Mouse (Mus musculus) midbrain, embryonic 15.5 days (tissue): ENCODE results near the gene Capns2. TPM values are rescaled to one million over a fixed set of nuclear protein-coding genes. Genes with fewer than 3 reads are reported as not detected.

Experiments
- ATAC-seq: fragments of 200-750 bp; cut with Nextera tagmentation; replicated peaks from 2 replicates; pipeline ENCODE4 v1.8.0; 2017; ENCODE audit warnings: moderate TSS enrichment
- H3K27ac ChIP-seq: fragments of 300-500 bp; sonication (generic); 2 replicates; pipeline ENCODE4 v1.5.1; 2015; ENCODE audit warnings: mild to moderate bottlenecking, inconsistent platforms
- H3K27me3 ChIP-seq: fragments of 300-500 bp; sonication (generic); replicated peaks from 2 replicates; pipeline ENCODE4 v1.6.1; 2015; ENCODE audit warnings: inconsistent platforms
- H3K36me3 ChIP-seq: fragments of 300-500 bp; sonication (generic); replicated peaks from 2 replicates; pipeline ENCODE4 v1.6.1; 2015; ENCODE audit warnings: inconsistent platforms
- H3K4me1 ChIP-seq: fragments of 300-500 bp; sonication (generic); 2 replicates; pipeline ENCODE4 v1.6.1; 2015; ENCODE audit warnings: inconsistent platforms
- H3K4me2 ChIP-seq: fragments of 300-500 bp; sonication (generic); 2 replicates; pipeline ENCODE4 v1.6.1; 2015; ENCODE audit warnings: inconsistent platforms, mild to moderate bottlenecking, moderate library complexity
- H3K4me3 ChIP-seq: fragments of 300-500 bp; sonication (generic); 2 replicates; pipeline ENCODE4 v1.5.1; 2015; ENCODE audit warnings: mild to moderate bottlenecking, inconsistent platforms
- H3K9ac ChIP-seq: fragments of 300-500 bp; sonication (generic); 2 replicates; pipeline ENCODE4 v1.6.1; 2015; ENCODE audit warnings: mild to moderate bottlenecking, inconsistent platforms
- H3K9me3 ChIP-seq: fragments of 300-500 bp; sonication (generic); 2 replicates; pipeline ENCODE4 v1.6.1; 2016; ENCODE audit warnings: inconsistent platforms
- WGBS: fragments of 180-500 bp; shearing (Covaris S2); methylation state at CpG from one replicate; pipeline ENCODE4 v1.1.7; 2015; ENCODE audit warnings: mixed read lengths; 5-methylcytosine and 5-hydroxymethylcytosine counted together
- polyA plus RNA-seq: library from polyadenylated mRNA; unstranded; fragments of >200 nt; fragmentation: Nextera tagmentation; extraction: Ambion mirVana; gene quantifications from 2 replicates; pipeline ENCODE4 v1.2.1, GENCODE M21; 2015

Capns2 gene
- polyA plus RNA-seq, result 0.23 and 0.45 TPM in 2 replicates

- WGBS, result 95% methylated on average over 5 of the region's 5 CpGs
- H3K27me3 ChIP-seq, result no peaks in the 10 kb centered on the region
- ATAC-seq, result no peak
- H3K4me3 ChIP-seq, result no peak within 1 kb of the TSS
- no peaks in the 10 kb centered on the region for H3K4me1 ChIP-seq
- no peaks in the 10 kb centered on the region for H3K9me3 ChIP-seq
- no peaks in the 10 kb centered on the region for H3K36me3 ChIP-seq
- H3K4me2 ChIP-seq, result no peak within 1 kb of the TSS
- no peak within 1 kb of the TSS for H3K9ac ChIP-seq
- no peak within 1 kb of the TSS for H3K27ac ChIP-seq
Measured at GRCm38 (mm10) chr8:92901107-92901506, at the start of gene Capns2. Gene Capns2, plus strand, starts transcription at chr8:92901407.

- Histone ChIP-seq H3K4me2 (no peak overlapping the region), H3K4me1 (peaks cover 5% of the 10 kb centered on the region; the same call in 1 of the 2 replicates), H3K36me3 (no peaks in the 10 kb centered on the region), H3K9ac (no peak overlapping the region), H3K9me3 (no peaks in the 10 kb centered on the region), H3K27ac (no peak overlapping the region), H3K4me3 (no peak overlapping the region), H3K27me3 (peaks cover 4% of the 10 kb centered on the region; the same call in 1 of the 2 replicates)
- ATAC-seq, result no peak
- WGBS, result 70% methylated on average over 18 of the region's 18 CpGs
Measured at GRCm38 (mm10) chr8:92853188-92853983, 47.8 kb upstream of the Capns2 start.

GRCm38 (mm10) chr8:92854673-92855072, 46.5 kb upstream of the Capns2 start:
- Histone ChIP-seq H3K36me3 (no peaks in the 10 kb centered on the region), H3K4me3 (peak overlapping the region; percentile 50), H3K27ac (no peak overlapping the region), H3K9ac (0 out of 2 replicates have a peak overlapping the region, but pooled peaks have one; percentile 52), H3K27me3 (peaks cover 4% of the 10 kb centered on the region; the same call in 1 of the 2 replicates), H3K4me1 (peaks cover 5% of the 10 kb centered on the region; the same call in 1 of the 2 replicates), H3K9me3 (no peaks in the 10 kb centered on the region), H3K4me2 (peak overlapping the region; percentile 62; the same call in 1 of the 2 replicates)
- ATAC-seq, result no peak
- WGBS, result 86% methylated on average over 3 of the region's 3 CpGs

GRCm38 (mm10) chr8:92855171-92855894, 45.9 kb upstream of the Capns2 start, which contains the start of gene Lpcat2:
Gene Lpcat2, plus strand, starts transcription at chr8:92855339.
- H3K27ac ChIP-seq, result no peak within 1 kb of the TSS
- ATAC-seq, result peak; percentile 82

GRCm38 (mm10) chr8:92856273-92856986, 44.8 kb upstream of the Capns2 start:
- H3K4me1 ChIP-seq, result peaks cover 5% of the 10 kb centered on the region; the same call in 1 of the 2 replicates
- H3K9me3 ChIP-seq, result no peaks in the 10 kb centered on the region
- 93% methylated on average over 7 of the region's 7 CpGs for WGBS
- no peak overlapping the region for H3K9ac ChIP-seq
- no peak for ATAC-seq
- H3K27me3 ChIP-seq, result peaks cover 4% of the 10 kb centered on the region; the same call in 1 of the 2 replicates
- no peak overlapping the region for H3K27ac ChIP-seq
- no peaks in the 10 kb centered on the region for H3K36me3 ChIP-seq
- H3K4me3 ChIP-seq, result peak overlapping the region; percentile 50
- H3K4me2 ChIP-seq, result peak overlapping the region; percentile 62

More at GRCm38 (mm10) chr8:92855171-92855894, 45.9 kb upstream of the Capns2 start, which contains the start of gene Lpcat2:
- Histone ChIP-seq H3K27me3 (peaks cover 4% of the 10 kb centered on the region; the same call in 1 of the 2 replicates), H3K4me3 (peak within 1 kb of the TSS; percentile 50), H3K9me3 (no peaks in the 10 kb centered on the region), H3K9ac (peak within 1 kb of the TSS; percentile 52), H3K4me2 (peak within 1 kb of the TSS; percentile 62), H3K36me3 (no peaks in the 10 kb centered on the region), H3K4me1 (peaks cover 5% of the 10 kb centered on the region; the same call in 1 of the 2 replicates)
- WGBS, result under 1% methylated on average over 50 of the region's 50 CpGs

GRCm38 (mm10) chr8:92858475-92859182, 42.6 kb upstream of the Capns2 start:
- no peak overlapping the region for H3K27ac ChIP-seq
- peaks cover 4% of the 10 kb centered on the region; the same call in 1 of the 2 replicates for H3K27me3 ChIP-seq
- H3K9me3 ChIP-seq, result no peaks in the 10 kb centered on the region
- no peak overlapping the region for H3K4me3 ChIP-seq
- no peak overlapping the region for H3K9ac ChIP-seq
- H3K4me2 ChIP-seq, result no peak overlapping the region
- H3K36me3 ChIP-seq, result no peaks in the 10 kb centered on the region
- H3K4me1 ChIP-seq, result peaks cover 5% of the 10 kb centered on the region; the same call in 1 of the 2 replicates
- WGBS, result 85% methylated on average over 14 of the region's 14 CpGs
- ATAC-seq, result no peak

- Histone ChIP-seq H3K9ac (no peak overlapping the region), H3K4me3 (no peak overlapping the region), H3K4me2 (no peak overlapping the region), H3K36me3 (no peaks in the 10 kb centered on the region), H3K9me3 (no peaks in the 10 kb centered on the region), H3K4me1 (no peaks in the 10 kb centered on the region), H3K27ac (no peak overlapping the region), H3K27me3 (no peaks in the 10 kb centered on the region)
- WGBS, result 97% methylated on average over 1 of the region's 1 CpGs
- ATAC-seq, result no peak
Measured at GRCm38 (mm10) chr8:92861977-92862376, 39.2 kb upstream of the Capns2 start.

GRCm38 (mm10) chr8:92870281-92870680, 30.9 kb upstream of the Capns2 start:
- no peak overlapping the region for H3K4me3 ChIP-seq
- 32% methylated on average over 7 of the region's 7 CpGs for WGBS
- H3K27ac ChIP-seq, result no peak overlapping the region
- no peaks in the 10 kb centered on the region for H3K27me3 ChIP-seq
- no peaks in the 10 kb centered on the region for H3K4me1 ChIP-seq
- no peaks in the 10 kb centered on the region for H3K9me3 ChIP-seq
- no peak overlapping the region for H3K4me2 ChIP-seq
- no peak for ATAC-seq
- no peak overlapping the region for H3K9ac ChIP-seq
- no peaks in the 10 kb centered on the region for H3K36me3 ChIP-seq

GRCm38 (mm10) chr8:92872063-92872759, 29.0 kb upstream of the Capns2 start:
- Histone ChIP-seq H3K27ac (no peak overlapping the region), H3K9me3 (no peaks in the 10 kb centered on the region), H3K9ac (no peak overlapping the region), H3K4me3 (no peak overlapping the region), H3K4me2 (no peak overlapping the region), H3K36me3 (no peaks in the 10 kb centered on the region), H3K27me3 (no peaks in the 10 kb centered on the region), H3K4me1 (no peaks in the 10 kb centered on the region)
- 64% methylated on average over 10 of the region's 10 CpGs for WGBS
- no peak for ATAC-seq

GRCm38 (mm10) chr8:92875795-92876194, 25.4 kb upstream of the Capns2 start:
- Histone ChIP-seq H3K4me1 (no peaks in the 10 kb centered on the region), H3K36me3 (no peaks in the 10 kb centered on the region), H3K4me3 (no peak overlapping the region), H3K27me3 (no peaks in the 10 kb centered on the region), H3K9me3 (no peaks in the 10 kb centered on the region), H3K4me2 (no peak overlapping the region), H3K9ac (no peak overlapping the region), H3K27ac (no peak overlapping the region)
- 57% methylated on average over 10 of the region's 10 CpGs for WGBS
- no peak for ATAC-seq

GRCm38 (mm10) chr8:92881247-92881646, 20.0 kb upstream of the Capns2 start:
- Histone ChIP-seq H3K9ac (no peak overlapping the region), H3K36me3 (no peaks in the 10 kb centered on the region), H3K27me3 (no peaks in the 10 kb centered on the region), H3K4me1 (no peaks in the 10 kb centered on the region), H3K27ac (no peak overlapping the region), H3K4me3 (no peak overlapping the region), H3K9me3 (no peaks in the 10 kb centered on the region), H3K4me2 (no peak overlapping the region)
- no peak for ATAC-seq
- WGBS, result 77% methylated on average over 4 of the region's 4 CpGs
